Mouse (Mus musculus): ENCODE results near the gene Nfic. TPM values are rescaled to one million over a fixed set of nuclear protein-coding genes. Genes with fewer than 3 reads are reported as not detected.
A peak's percentile ranks its signal among the peaks of the same experiment; 100 is the strongest.

The Nfic gene
- polyA plus RNA-seq (2012; rRNA removed) = 1.2 and 1.3 TPM in 2 replicates
- 4.6 and 7.3 TPM in 2 replicates for polyA plus RNA-seq (2014; fragmentation: Nextera tagmentation; extraction: Ambion mirVana)

DNA sequence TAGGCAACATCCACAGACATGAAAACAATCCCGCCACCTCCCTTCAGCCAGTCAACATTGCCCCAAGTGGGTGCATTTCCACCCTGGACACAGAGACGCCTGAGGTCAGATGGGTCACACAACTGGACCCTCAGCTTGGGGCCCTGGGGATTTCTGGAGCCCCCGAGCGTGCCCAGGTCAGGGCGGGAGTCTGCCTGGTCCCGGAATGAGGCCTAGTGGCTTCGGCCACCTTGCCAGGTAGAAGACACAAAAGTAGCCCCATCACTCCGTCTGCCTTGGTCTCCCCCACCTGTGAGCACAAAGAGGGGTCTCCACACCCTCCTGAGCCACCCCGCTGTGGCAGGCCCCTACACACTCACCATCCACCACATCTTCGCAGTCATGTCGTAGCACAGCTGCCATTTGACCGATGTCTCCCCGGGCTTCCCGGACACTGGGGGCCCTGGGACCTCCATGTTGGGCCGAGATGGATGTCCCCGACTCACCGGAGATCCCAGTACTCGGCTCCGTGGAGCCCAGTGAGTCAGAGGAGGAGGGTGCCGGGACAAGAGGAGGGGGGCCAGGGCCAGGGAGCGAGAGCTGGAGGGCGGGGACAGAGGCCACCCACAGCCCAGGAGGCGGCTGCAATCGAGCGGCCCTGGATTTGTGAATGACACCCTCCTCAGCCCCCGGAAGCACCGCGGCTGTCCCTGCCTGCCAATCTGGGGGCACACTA is at the start of gene Nfic:
TSS of gene Nfic (minus strand) at position 455 of the 715 bp plus-strand sequence.
- no peak for ATAC-seq (ENCODE audit: insufficient read depth)
- WGBS (ENCODE audit: insufficient replicate concordance) = 52% methylated on average over 28 of the region's 28 CpGs
- TF ChIP-seq CTCF (IDR thresholded peaks at IDR 0.05; ENCODE audit: low read depth) = no peak
- TF ChIP-seq EP300 (IDR thresholded peaks at IDR 0.05; ENCODE audit: low read depth) = no peak
- Histone ChIP-seq H3K9ac (replicated peaks) (no peak within 1 kb of the TSS), H3K27me3 (ENCODE audit: control insufficient read depth, insufficient read depth, low read length) (peaks cover 70% of the 10 kb centered on the region), H3K9me3 (ENCODE audit: control insufficient read depth, low read length) (no peaks in the 10 kb centered on the region), H3K27ac (no peak within 1 kb of the TSS), H3K4me1 (replicated peaks; ENCODE audit: control insufficient read depth in 2 of 2, insufficient read depth in 2 of 2, low read length in 1 of 2) (no peaks in the 10 kb centered on the region; a peak in 1 of 4 replicates), H3K4me2 (ENCODE audit: low read depth) (no peak within 1 kb of the TSS), H3K36me3 (replicated peaks; ENCODE audit: control insufficient read depth, insufficient read depth, low read depth) (no peaks in the 10 kb centered on the region), H3K4me3 (ENCODE audit: insufficient read depth in 1 of 2, low read depth in 2 of 2, low read length in 2 of 2) (no peak within 1 kb of the TSS)
- no peak for DNase-seq (ENCODE audit: low read depth in 3 of 3, low spot score in 3 of 3)

DNA sequence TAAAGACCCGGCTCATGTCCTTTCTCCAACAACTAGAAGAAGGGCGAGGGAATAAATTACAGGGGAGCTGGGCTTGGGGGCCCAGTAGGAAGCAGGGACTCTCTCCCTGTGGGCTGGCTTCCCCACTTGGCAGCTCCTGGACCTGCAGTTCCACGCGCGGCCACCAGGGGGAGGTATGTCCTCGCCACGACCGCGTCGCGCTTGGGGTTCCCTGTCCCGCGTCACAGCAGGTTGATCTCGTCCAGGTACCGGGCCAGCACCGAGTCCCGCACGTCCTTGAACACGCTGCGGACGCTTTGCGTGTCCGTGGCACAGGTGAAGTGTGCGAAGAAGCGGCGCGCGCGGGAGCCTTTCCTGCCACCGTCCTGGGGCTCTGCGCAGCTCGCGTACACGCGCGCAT is 47.2 kb upstream of the Nfic start:
- 13% methylated on average over 36 of the region's 36 CpGs for WGBS (ENCODE audit: insufficient replicate concordance)
- Histone ChIP-seq H3K36me3 (replicated peaks; ENCODE audit: control insufficient read depth, insufficient read depth, low read depth) (no peaks in the 10 kb centered on the region), H3K27me3 (ENCODE audit: control insufficient read depth, insufficient read depth, low read length) (no peaks in the 10 kb centered on the region), H3K9ac (replicated peaks) (no peak overlapping the region), H3K4me3 (ENCODE audit: insufficient read depth in 1 of 2, low read depth in 2 of 2, low read length in 2 of 2) (peak overlapping the region in 1 of 2 experiments; percentile 23; a peak in 2 of 4 replicates), H3K4me2 (ENCODE audit: low read depth) (peak overlapping the region; percentile 56), H3K4me1 (replicated peaks; ENCODE audit: control insufficient read depth in 2 of 2, insufficient read depth in 2 of 2, low read length in 1 of 2) (peaks cover 4 to 7% of the 10 kb centered on the region in 2 experiments), H3K27ac (no peak overlapping the region), H3K9me3 (ENCODE audit: control insufficient read depth, low read length) (no peaks in the 10 kb centered on the region)
- no peak for TF ChIP-seq EP300 (IDR thresholded peaks at IDR 0.05; ENCODE audit: low read depth)
- TF ChIP-seq CTCF (IDR thresholded peaks at IDR 0.05; ENCODE audit: low read depth) = peak; percentile 100
- ATAC-seq (ENCODE audit: insufficient read depth) (peak; percentile 19; the same call in 1 of the 2 replicates), DNase-seq (ENCODE audit: low read depth in 3 of 3, low spot score in 3 of 3) (no peak)

- no peaks in the 10 kb centered on the region for H3K9me3 ChIP-seq (ENCODE audit: control insufficient read depth, low read length)
- ATAC-seq (ENCODE audit: insufficient read depth) = no peak
- no peak for TF ChIP-seq CTCF (IDR thresholded peaks at IDR 0.05; ENCODE audit: low read depth)
- no peak for TF ChIP-seq EP300 (IDR thresholded peaks at IDR 0.05; ENCODE audit: low read depth)
- H3K36me3 ChIP-seq (replicated peaks; ENCODE audit: control insufficient read depth, insufficient read depth, low read depth) = no peaks in the 10 kb centered on the region
- no peak overlapping the region for H3K4me2 ChIP-seq (ENCODE audit: low read depth)
- no peak overlapping the region for H3K27ac ChIP-seq
- WGBS (ENCODE audit: insufficient replicate concordance) = 60% methylated on average over 5 of the region's 5 CpGs
- H3K9ac ChIP-seq (replicated peaks) = no peak overlapping the region
- no peaks in the 10 kb centered on the region for H3K27me3 ChIP-seq (ENCODE audit: control insufficient read depth, insufficient read depth, low read length)
- no peak overlapping the region for H3K4me3 ChIP-seq (ENCODE audit: insufficient read depth in 1 of 2, low read depth in 2 of 2, low read length in 2 of 2)
- peaks cover 5 to 11% of the 10 kb centered on the region in 2 experiments for H3K4me1 ChIP-seq (replicated peaks; ENCODE audit: control insufficient read depth in 2 of 2, insufficient read depth in 2 of 2, low read length in 1 of 2)
- no peak for DNase-seq (ENCODE audit: low read depth in 3 of 3, low spot score in 3 of 3)
Measured at GRCm38 (mm10) chr10:81501863-81502262, 46.4 kb upstream of the Nfic start.

DNA sequence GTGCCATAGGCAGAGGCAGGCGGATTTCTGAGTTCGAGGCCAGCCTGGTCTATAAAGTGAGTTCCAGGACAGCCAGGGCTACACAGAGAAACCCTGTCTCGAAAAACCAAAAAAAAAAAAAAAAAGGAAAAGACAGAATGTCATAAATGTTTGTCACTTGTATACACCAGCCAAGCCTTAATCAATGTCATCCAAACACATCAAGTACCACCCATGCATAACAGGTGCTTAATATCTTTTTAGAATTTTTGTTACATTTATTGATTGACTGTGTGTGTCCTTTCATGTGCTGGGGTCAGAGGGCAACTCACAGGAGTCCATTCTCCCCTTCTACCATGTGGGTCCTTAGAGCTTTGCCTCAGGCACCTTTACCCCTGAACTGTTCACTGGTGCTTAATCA is 44.6 kb upstream of the Nfic start, which contains the start of gene S1pr4:
TSS of gene S1pr4 (minus strand) at position 101 of the 400 bp plus-strand sequence.
- Histone ChIP-seq H3K27me3 (ENCODE audit: control insufficient read depth, insufficient read depth, low read length) (no peaks in the 10 kb centered on the region), H3K4me2 (ENCODE audit: low read depth) (peak within 1 kb of the TSS; percentile 36), H3K36me3 (replicated peaks; ENCODE audit: control insufficient read depth, insufficient read depth, low read depth) (no peaks in the 10 kb centered on the region), H3K4me1 (replicated peaks; ENCODE audit: control insufficient read depth in 2 of 2, insufficient read depth in 2 of 2, low read length in 1 of 2) (peaks cover 7 to 14% of the 10 kb centered on the region in 2 experiments), H3K9ac (replicated peaks) (no peak within 1 kb of the TSS), H3K9me3 (ENCODE audit: control insufficient read depth, low read length) (no peaks in the 10 kb centered on the region), H3K4me3 (ENCODE audit: insufficient read depth in 1 of 2, low read depth in 2 of 2, low read length in 2 of 2) (peak within 1 kb of the TSS; percentile 6 to 19; a peak in 3 of 4 replicates), H3K27ac (no peak within 1 kb of the TSS)
- no peak for ATAC-seq (ENCODE audit: insufficient read depth)
- WGBS (ENCODE audit: insufficient replicate concordance) = 70% methylated on average over 3 of the region's 3 CpGs
- DNase-seq (ENCODE audit: low read depth in 3 of 3, low spot score in 3 of 3) = no peak
- TF ChIP-seq EP300 (IDR thresholded peaks at IDR 0.05; ENCODE audit: low read depth) = no peak
- TF ChIP-seq CTCF (IDR thresholded peaks at IDR 0.05; ENCODE audit: low read depth) = no peak

DNA sequence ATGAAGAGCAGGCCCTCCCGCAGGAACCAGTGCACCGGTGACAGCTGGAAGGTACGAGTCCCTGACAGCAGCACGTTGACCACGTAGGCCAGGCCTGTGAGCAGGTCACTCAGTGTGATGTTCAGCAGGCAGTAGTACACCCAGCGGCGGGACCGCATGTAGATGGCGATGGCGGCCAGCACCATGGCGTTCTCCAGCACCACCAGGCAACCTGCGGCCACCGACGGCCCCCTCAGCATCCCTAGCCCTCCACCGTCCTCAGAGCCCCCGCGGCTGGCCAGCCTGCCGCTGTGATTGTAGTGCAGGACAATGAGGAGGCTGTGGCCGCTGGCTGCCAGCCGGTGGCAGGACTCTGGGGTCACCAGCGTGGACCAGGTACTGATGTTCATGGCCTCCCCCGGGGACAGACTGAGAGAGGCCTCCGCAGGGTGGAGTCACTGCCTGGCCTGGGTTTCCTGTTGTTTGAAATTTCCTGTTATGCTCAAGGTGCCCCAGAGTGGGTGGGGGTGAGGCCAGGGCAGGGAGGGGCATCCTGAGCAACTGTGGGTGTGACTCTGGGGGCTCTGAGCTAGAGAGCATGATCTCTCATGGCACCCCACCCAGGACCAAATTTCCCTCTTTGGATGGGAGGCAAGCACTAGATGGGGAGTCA is 43.9 kb upstream of the Nfic start:
- Histone ChIP-seq H3K9ac (replicated peaks) (no peak overlapping the region), H3K27ac (no peak overlapping the region), H3K4me1 (replicated peaks; ENCODE audit: control insufficient read depth in 2 of 2, insufficient read depth in 2 of 2, low read length in 1 of 2) (peaks cover 10 to 20% of the 10 kb centered on the region in 2 experiments), H3K27me3 (ENCODE audit: control insufficient read depth, insufficient read depth, low read length) (no peaks in the 10 kb centered on the region), H3K4me3 (ENCODE audit: insufficient read depth in 1 of 2, low read depth in 2 of 2, low read length in 2 of 2) (peak overlapping the region; percentile 6 to 19; a peak in 3 of 4 replicates), H3K9me3 (ENCODE audit: control insufficient read depth, low read length) (no peaks in the 10 kb centered on the region), H3K36me3 (replicated peaks; ENCODE audit: control insufficient read depth, insufficient read depth, low read depth) (no peaks in the 10 kb centered on the region), H3K4me2 (ENCODE audit: low read depth) (peak overlapping the region; percentile 36)
- TF ChIP-seq EP300 (IDR thresholded peaks at IDR 0.05; ENCODE audit: low read depth) = no peak
- no peak for TF ChIP-seq CTCF (IDR thresholded peaks at IDR 0.05; ENCODE audit: low read depth)
- DNase-seq (ENCODE audit: low read depth in 3 of 3, low spot score in 3 of 3) (no peak), ATAC-seq (ENCODE audit: insufficient read depth) (no peak)
- 34% methylated on average over 23 of the region's 23 CpGs for WGBS (ENCODE audit: insufficient replicate concordance)
